Mouse (Mus musculus) c-Kit-positive CD71-negative TER-119-negative erythroid progenitor cells, embryonic 14.5 days (primary cell): ENCODE results near the gene Cldn15.
"Not testable (repeated sequence)": the region's sequence is repeated elsewhere in the genome, so short reads cannot be mapped to it uniquely, and the experiment has no call there.

Experiments used
- DNase-seq: peaks from one replicate; pipeline ENCODE4 v3.0.0-alpha.2; 2013; ENCODE audit warnings: low read depth

Gene Cldn15

DNA sequence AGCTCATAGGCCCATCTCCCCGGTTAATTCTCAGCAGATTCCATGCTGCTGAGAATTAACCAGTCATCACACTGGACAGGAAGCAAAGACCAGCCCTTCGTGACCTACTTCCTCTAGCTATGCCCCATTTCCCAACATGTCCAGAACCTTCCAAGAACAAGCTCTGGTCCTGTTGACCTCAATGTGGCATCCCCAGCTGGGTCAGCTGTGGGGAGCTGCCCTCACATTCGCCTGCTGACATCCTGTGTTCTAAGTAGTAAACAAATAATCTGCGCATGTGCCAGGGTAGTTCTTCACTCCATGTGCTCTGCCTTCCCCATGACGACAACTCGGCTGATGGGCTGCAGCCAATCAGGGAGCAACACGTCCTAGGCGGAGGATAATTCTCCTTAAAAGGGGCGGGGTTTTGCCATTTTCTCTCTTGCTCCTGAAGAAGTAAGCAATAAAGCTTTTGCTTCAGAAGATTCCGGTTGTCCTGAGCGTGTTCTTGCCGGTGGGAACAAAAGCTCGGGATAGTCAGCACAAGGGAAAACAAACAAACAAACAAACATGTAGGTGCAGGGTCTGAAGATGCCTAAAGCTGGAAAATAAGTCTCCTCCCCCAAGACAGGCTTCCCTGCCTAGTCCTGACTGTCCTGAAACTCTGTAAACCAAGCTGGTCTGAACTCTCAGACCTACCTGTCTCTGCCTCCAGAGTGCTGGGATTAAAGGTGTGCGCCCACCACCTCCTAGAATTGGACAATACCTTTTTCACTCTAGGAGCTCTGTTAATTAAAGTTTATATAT, 16.7 kb upstream of the Cldn15 start:
- DNase-seq, result not testable (repeated sequence)

DNA sequence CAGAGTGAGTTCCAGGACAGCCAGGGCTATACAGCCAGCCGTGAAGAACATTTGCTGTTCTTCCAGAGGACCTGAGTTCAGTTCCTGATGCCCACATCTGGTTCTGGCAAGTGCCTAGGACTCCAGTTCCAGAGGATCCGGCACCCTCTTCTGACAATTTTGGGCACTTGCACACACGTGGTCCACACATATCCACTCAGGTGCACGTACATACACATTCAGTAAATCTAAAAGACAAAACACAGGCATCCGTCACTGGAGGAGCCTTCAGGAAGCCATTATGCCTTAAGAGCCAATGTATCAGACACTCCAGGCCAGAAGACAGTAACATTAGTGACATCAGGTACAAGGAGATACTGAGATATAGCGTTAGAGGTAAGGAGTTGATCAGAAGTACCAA, 15.9 kb upstream of the Cldn15 start:
- DNase-seq, result no peak

DNA sequence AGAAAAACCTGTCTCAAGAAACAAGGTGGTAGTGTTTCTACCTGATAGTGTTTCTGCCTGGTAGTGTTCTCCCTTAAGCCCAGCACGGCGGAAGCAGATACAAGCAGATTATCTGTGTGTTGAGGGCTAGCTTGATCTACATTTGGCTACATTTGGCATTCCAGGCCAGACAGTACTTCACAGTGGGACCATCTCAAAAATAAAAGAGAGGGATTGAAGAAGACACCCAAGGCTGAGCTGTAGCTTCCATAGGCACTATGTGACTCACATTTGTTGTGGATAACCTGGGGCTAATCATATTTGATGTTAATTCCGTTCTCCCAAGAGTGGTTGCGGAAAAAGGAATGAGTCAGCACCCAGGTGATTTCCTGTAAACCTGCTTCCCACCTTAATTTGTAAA, 14.3 kb upstream of the Cldn15 start:
- no peak for DNase-seq

GRCm38 (mm10) chr5:136953015-136953414, 13.4 kb upstream of the Cldn15 start, which contains the start of gene Fis1:
Gene Fis1, plus strand, starts transcription at chr5:136953275.
- DNase-seq, result peak; percentile 94

DNA sequence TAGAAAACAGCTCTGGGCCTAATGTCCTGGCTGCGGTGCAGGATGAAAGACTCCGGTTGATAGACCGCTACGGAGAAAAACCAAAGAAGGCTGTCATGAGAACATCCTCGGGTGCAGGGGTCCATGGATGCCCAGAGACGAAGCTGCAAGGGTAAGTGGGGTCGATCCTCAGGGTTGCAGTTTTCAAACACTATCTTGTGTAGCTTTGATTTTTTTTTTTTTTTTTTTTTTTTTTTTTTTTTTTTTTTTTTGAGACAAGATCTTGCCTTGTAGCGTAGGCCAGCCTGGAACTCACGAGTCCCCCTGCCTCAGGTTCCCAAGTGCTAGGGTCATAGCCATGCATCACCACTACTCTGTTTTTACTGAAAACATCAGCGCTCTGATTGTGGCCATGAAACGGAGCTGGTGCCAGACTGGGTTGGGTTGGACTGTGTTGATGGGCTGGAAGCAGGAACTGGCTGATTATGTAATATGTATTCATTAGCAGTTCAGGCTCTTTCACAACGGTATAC, 12.9 kb upstream of the Cldn15 start:
- DNase-seq, result no peak

DNA sequence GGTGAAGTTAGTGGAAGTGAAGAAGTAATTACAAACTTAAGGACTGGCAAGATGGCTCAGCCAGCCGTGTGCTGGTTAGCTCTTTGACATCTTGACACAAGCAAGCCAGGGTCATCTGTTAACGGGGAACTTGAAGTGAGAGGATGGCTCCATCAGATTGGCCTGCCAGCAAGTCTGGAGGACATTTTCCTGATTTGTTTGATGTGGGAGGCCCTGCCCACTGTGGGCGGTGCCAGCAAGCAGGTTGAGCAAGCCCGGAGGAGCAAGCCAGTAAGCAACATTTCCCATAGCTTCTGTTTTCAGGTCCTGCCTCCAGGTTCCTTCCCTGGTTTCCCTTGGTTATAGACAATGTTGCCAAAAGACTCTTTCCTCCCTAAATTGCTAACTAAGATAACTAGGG, 10.8 kb upstream of the Cldn15 start:
- no peak for DNase-seq

DNA sequence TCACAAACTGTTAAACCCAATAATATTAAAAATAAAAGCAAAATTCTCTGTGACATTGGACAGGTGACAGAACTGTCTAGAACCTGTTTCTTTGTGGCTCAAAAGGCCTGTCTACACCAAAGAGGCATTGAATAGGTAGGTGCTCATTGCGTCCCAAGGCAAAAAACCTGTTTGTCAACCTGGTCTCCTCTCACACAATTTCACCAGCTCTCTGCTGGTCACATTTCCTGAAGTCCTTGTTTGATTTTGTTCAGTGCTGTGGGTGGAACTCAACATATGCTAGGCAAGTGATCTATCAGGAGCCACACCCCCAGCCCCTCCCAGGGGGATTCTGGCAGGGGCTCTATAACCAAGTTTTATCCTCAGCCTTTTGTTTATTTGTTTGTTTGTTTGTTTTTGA, 9.2 kb upstream of the Cldn15 start:
- no peak for DNase-seq

- no peak for DNase-seq
Observed at GRCm38 (mm10) chr5:136958991-136959605, 7.3 kb upstream of the Cldn15 start.

DNA sequence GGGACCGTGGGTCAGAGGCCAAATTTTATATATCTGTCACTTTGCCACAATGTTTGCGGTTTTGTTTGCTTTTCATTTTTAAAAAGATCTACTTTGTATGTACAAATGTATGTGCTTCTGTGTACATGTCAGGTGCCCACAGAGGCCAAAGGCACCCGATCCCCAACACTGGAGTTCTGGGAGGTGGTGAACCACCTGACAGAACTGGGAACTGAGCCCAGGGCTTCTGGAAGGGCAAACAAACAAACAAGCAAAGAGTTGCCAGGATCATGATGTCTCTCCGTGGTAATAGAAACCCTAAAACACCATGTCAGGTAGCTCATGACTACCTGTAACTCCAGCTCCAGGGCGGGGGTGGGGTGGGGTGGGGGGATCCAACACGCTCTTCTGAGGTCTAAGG, 6.4 kb upstream of the Cldn15 start:
- no peak for DNase-seq

DNA sequence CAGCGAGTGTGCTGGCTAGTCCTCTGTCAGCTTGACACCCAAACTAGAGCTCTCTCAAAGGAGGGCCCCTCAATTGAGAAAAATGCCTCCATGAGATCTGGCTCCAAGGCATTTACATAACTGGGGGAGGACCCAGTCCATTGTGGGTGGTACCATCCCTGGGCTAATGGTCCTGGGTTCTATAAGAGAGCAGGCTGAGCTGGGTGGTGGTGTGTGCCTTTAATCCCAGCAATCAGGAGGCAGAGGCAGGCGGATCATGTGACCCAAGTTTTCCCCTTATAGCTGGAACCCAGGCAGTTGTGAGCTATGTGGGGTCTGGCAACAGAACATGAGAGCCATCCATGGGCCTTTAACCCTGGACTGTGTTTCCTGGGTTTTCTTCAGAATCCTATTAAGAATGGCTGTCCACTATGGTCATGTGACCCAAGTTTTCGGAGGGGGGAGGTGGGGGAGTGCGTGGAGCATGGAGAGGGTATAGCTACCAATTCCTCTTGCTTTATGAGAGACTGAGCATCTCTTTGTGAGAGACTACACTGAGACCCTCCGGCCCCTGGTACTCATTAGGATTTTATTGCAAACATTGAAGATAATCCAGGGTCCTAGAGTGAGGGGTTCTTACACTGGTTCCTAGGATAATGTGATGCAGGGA, 5.0 kb upstream of the Cldn15 start:
- no peak for DNase-seq

- DNase-seq, result peak; percentile 64
Observed at GRCm38 (mm10) chr5:136961983-136962461, 4.4 kb upstream of the Cldn15 start.

- peak; percentile 78 for DNase-seq
Observed at GRCm38 (mm10) chr5:136962501-136962900, 3.9 kb upstream of the Cldn15 start.

DNA sequence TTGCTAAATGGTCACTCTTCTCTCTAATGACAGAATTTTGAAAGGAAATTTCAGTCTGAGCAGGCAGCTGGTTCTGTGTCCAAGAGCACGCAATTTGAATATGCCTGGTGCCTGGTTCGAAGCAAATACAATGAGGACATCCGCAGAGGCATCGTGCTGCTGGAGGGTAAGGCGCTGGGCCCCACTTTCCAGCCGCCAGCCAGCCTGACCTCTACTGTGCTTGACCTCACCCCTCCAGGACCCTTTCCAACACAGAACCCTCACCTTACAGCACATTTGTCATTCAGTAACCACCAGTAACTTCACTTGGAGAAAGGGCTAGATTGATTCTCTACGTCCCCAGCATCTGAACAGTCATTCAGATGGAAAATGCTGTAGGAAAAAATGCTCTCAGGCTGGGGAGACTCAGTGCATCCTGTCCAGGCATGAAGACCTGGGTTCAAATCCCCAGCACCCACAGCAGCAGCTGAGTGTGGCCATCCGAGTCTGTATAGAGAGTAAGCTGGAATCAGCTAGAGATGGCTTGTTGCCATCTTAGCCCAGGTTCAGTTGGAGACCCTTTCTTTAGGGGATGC, 3.4 kb upstream of the Cldn15 start:
- DNase-seq, result no peak

- DNase-seq, result no peak
Observed at GRCm38 (mm10) chr5:136965210-136965609, 1.2 kb upstream of the Cldn15 start.

DNA sequence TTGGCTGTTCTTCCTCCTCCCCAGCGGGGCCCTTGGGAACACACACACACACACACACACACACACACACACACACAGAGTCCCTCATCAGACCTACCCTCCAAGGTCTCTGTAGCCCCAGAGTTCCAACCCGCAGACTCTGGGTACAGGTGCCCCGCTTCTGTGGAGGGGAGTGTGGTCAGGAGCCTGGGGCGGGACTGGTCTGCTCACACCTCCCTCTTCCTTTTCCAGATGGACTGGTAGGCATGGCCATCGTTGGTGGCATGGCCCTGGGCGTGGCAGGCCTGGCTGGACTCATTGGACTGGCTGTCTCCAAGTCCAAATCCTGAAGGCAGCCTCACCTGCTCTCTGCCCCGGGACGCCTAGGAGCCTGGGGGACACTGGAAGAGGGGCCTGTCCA, 730 bp upstream of the Cldn15 start:
- DNase-seq, result no peak

GRCm38 (mm10) chr5:136966861-136967455, 542 bp downstream of the Cldn15 start:
- no peak for DNase-seq

DNA sequence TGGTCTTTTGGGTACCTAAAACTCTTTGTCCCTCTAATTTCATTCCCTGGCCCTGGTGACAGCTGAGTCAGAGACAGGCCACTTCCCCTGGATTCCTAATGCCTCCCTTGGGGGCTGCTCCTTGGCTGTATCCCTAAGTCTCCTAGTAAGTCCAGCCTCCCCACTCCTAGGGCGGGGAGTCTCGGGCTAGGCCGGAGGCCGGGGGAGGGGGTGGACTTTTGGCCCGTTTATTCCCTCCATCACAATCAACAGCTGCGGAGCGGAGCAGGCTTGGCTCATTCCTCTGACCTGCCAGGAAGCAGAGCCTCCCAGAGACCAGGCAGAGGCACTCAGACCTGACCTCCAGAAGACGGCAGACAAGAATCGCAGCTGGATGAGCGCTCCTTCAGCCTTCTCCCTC, 1.2 kb downstream of the Cldn15 start:
- DNase-seq, result no peak

GRCm38 (mm10) chr5:136970703-136971102, 4.3 kb downstream of the Cldn15 start:
- peak; percentile 65 for DNase-seq

GRCm38 (mm10) chr5:136973670-136974069, 7.3 kb downstream of the Cldn15 start:
- DNase-seq, result no peak

DNA sequence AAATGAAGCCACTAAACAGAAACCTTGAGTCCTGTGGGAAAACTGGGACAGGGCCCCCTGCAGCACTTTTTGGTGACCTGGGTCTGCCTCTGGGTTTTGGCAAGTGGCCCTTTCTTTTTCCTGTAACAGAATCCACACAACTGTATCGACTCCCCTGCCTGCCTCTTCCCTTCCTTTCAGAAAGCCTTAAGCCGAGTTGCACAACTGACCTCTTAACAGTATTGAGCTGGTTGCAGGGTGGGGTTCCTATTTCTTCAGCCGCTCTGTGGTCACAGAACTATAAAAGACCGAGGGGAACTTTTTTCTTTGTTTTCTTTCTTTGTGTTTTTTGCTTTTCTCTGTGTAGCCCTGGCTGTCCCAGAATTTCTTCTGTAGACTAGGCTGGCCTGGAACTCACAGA, 11.4 kb downstream of the Cldn15 start:
- no peak for DNase-seq

DNA sequence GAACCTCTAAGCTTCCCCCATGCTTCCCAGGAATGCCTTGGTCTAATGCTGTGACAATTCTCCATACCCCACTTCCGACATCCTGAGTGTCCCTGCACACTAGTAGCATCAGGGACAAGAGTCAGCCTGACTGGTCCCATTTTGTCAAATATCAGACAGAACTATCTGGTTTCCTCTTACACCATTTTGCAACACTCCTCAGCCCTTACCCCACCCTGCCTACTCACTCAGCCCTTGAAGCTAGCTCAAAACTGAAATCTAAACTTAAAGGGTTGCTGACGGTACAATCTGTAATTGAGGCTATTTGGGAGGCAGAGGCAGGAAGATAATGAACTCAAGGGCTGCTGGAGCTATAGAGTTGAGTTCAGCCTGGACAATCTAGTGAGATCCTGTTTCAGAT, 13.3 kb downstream of the Cldn15 start:
- no peak for DNase-seq

GRCm38 (mm10) chr5:136980974-136981373, 14.6 kb downstream of the Cldn15 start:
- no peak for DNase-seq
